Mouse (Mus musculus) heart, adult 2 months (tissue): ENCODE measurements around the gene 1700007K13Rik. TPM values are rescaled to one million over a fixed set of nuclear protein-coding genes. Genes with fewer than 3 reads are reported as not detected.

ENCODE experiments used
- DNase-seq, 2 experiments: peaks; one replicate each; pipeline ENCODE4 v3.0.0; 2021
- H3K27ac ChIP-seq: fragments of 200-600 bp; 2 replicates; pipeline ENCODE4 v1.8.1; 2022
- H3K27me3 ChIP-seq: fragments of 200-500 bp; 2 replicates; pipeline ENCODE4 v1.6.1; 2012; ENCODE audit warnings: mild to moderate bottlenecking, low read length, inconsistent platforms, mixed read lengths; ENCODE audit not compliant: control insufficient read depth, insufficient read depth
- H3K36me3 ChIP-seq: fragments of 200-500 bp; 2 replicates; pipeline ENCODE4 v1.6.1; 2012; ENCODE audit warnings: low read length, inconsistent platforms; ENCODE audit not compliant: control insufficient read depth, insufficient read depth
- H3K4me1 ChIP-seq: fragments of 200-500 bp; 2 replicates; pipeline ENCODE4 v1.6.1; 2011; ENCODE audit warnings: low read length; ENCODE audit not compliant: control insufficient read depth, insufficient read depth
- H3K4me3 ChIP-seq: fragments of 200-600 bp; 2 replicates; pipeline ENCODE4 v1.8.1; 2022
- H3K79me2 ChIP-seq: fragments of 200-500 bp; replicated peaks from 2 replicates; pipeline ENCODE4 v1.6.1; 2012; ENCODE audit warnings: mild to moderate bottlenecking, inconsistent platforms, low read length, moderate library complexity, mixed read lengths; ENCODE audit not compliant: control insufficient read depth, insufficient read depth
- H3K9ac ChIP-seq: fragments of 200-500 bp; 2 replicates; pipeline ENCODE4 v1.6.1; 2012; ENCODE audit warnings: low read depth, mild to moderate bottlenecking, control low read depth, inconsistent platforms, low read length, mixed read lengths
- CTCF ChIP-seq: fragments of 200-600 bp; IDR thresholded peaks from 2 replicates; pipeline ENCODE4 v1.8.1; 2022; ENCODE audit warnings: antibody characterized with exemption, mild to moderate bottlenecking, moderate library complexity
- EP300 ChIP-seq: fragments of 200-500 bp; IDR thresholded peaks from 2 replicates; pipeline ENCODE4 v1.6.1; 2011; ENCODE audit warnings: low read depth, low read length, control low read depth; ENCODE audit not compliant: insufficient read depth
- POLR2A ChIP-seq: fragments of 200-500 bp; IDR thresholded peaks from 2 replicates; pipeline ENCODE4 v1.6.1; 2011; ENCODE audit warnings: mild to moderate bottlenecking, low read depth, low read length, control low read depth; ENCODE audit not compliant: insufficient read depth
- WGBS: fragments of 180-500 bp; shearing (Covaris S2); methylation state at CpG from one replicate; pipeline ENCODE4 v1.1.7; 2018; 5-methylcytosine and 5-hydroxymethylcytosine counted together
- intact Hi-C: fragments of 180-260 bp; cut with DNase I; formaldehyde crosslinking; loops from one replicate; pipeline ENCODE4 v1.15.1; 2025
- polyA plus RNA-seq: library from polyadenylated mRNA; depleted of rRNA; stranded (reverse); fragments of >200 nt; gene quantifications from 2 replicates; pipeline ENCODE4 v1.2.3, GENCODE M21; 2012
- total RNA-seq, 2 experiments: library from RNA; stranded (reverse); gene quantifications; 2 replicates each; pipeline ENCODE4 v1.2.3; 2021

1700007K13Rik gene
- total and polyA plus RNA-seq, 3 experiments, result 0.94 TPM; not detected in 2

GRCm38 (mm10) chr2:28506291-28506690 is 40.2 kb upstream of the 1700007K13Rik start:
- H3K9ac ChIP-seq, result no peak overlapping the region
- intact Hi-C loops, result no loop called here
- H3K27ac ChIP-seq, result no peak overlapping the region
- H3K27me3 ChIP-seq, result no peaks in the 10 kb centered on the region; the same call in 1 of the 2 replicates
- DNase-seq, result no peak
- no peaks in the 10 kb centered on the region for H3K36me3 ChIP-seq
- no peaks in the 10 kb centered on the region for H3K4me1 ChIP-seq
- H3K4me3 ChIP-seq, result no peak overlapping the region
- no peaks in the 10 kb centered on the region for H3K79me2 ChIP-seq
- TF ChIP-seq POLR2A, result no peak
- TF ChIP-seq CTCF, result no peak
- no peak for TF ChIP-seq EP300
- 86% methylated on average over 6 of the region's 6 CpGs for WGBS

GRCm38 (mm10) chr2:28505795-28506194 is 39.7 kb upstream of the 1700007K13Rik start, which contains the start of gene Gm10134:
Gm10134 (plus strand) TSS chr2:28506095.
- Histone ChIP-seq H3K79me2 (no peaks in the 10 kb centered on the region), H3K27ac (no peak within 1 kb of the TSS), H3K36me3 (no peaks in the 10 kb centered on the region), H3K4me1 (no peaks in the 10 kb centered on the region), H3K4me3 (no peak within 1 kb of the TSS), H3K9ac (no peak within 1 kb of the TSS), H3K27me3 (no peaks in the 10 kb centered on the region; the same call in 1 of the 2 replicates)
- intact Hi-C loops, result no loop called here
- TF ChIP-seq POLR2A (no peak), CTCF (no peak), EP300 (no peak)
- DNase-seq, result no peak
- WGBS, result 60% methylated on average over 3 of the region's 3 CpGs

GRCm38 (mm10) chr2:28504676-28505075 is 38.5 kb upstream of the 1700007K13Rik start:
- no peak for TF ChIP-seq POLR2A
- TF ChIP-seq CTCF, result no peak
- no peak for TF ChIP-seq EP300
- WGBS, result 82% methylated on average over 13 of the region's 13 CpGs
- no peak overlapping the region for H3K9ac ChIP-seq
- intact Hi-C loops, result no loop called here
- no peaks in the 10 kb centered on the region for H3K36me3 ChIP-seq
- H3K27me3 ChIP-seq, result no peaks in the 10 kb centered on the region; the same call in 1 of the 2 replicates
- H3K4me1 ChIP-seq, result no peaks in the 10 kb centered on the region
- no peak overlapping the region for H3K27ac ChIP-seq
- no peaks in the 10 kb centered on the region for H3K79me2 ChIP-seq
- DNase-seq, result no peak
- no peak overlapping the region for H3K4me3 ChIP-seq

- Histone ChIP-seq H3K9ac (no peak overlapping the region), H3K36me3 (no peaks in the 10 kb centered on the region), H3K27me3 (no peaks in the 10 kb centered on the region; the same call in 1 of the 2 replicates), H3K4me3 (no peak overlapping the region), H3K27ac (no peak overlapping the region), H3K4me1 (no peaks in the 10 kb centered on the region), H3K79me2 (no peaks in the 10 kb centered on the region)
- no peak for DNase-seq
- intact Hi-C loops, result no loop called here
- no peak for TF ChIP-seq EP300
- TF ChIP-seq CTCF, result no peak
- no peak for TF ChIP-seq POLR2A
- 74% methylated on average over 10 of the region's 10 CpGs for WGBS
Measured at GRCm38 (mm10) chr2:28502987-28503386, 36.9 kb upstream of the 1700007K13Rik start.

GRCm38 (mm10) chr2:28498431-28498830 is 32.3 kb upstream of the 1700007K13Rik start:
- H3K79me2 ChIP-seq, result no peaks in the 10 kb centered on the region
- H3K4me3 ChIP-seq, result no peak overlapping the region
- H3K4me1 ChIP-seq, result no peaks in the 10 kb centered on the region
- 64% methylated on average over 4 of the region's 4 CpGs for WGBS
- no peak for TF ChIP-seq POLR2A
- TF ChIP-seq CTCF, result no peak
- TF ChIP-seq EP300, result no peak
- intact Hi-C loops, result no loop called here
- DNase-seq, result no peak
- no peaks in the 10 kb centered on the region; the same call in 1 of the 2 replicates for H3K27me3 ChIP-seq
- H3K36me3 ChIP-seq, result no peaks in the 10 kb centered on the region
- no peak overlapping the region for H3K9ac ChIP-seq
- H3K27ac ChIP-seq, result no peak overlapping the region

GRCm38 (mm10) chr2:28497561-28497960 is 31.4 kb upstream of the 1700007K13Rik start:
- intact Hi-C loops, result no loop called here
- TF ChIP-seq EP300, result no peak
- no peak for TF ChIP-seq CTCF
- TF ChIP-seq POLR2A, result no peak
- no peaks in the 10 kb centered on the region for H3K36me3 ChIP-seq
- WGBS, result 81% methylated on average over 5 of the region's 5 CpGs
- no peak overlapping the region for H3K27ac ChIP-seq
- no peak for DNase-seq
- no peaks in the 10 kb centered on the region for H3K4me1 ChIP-seq
- H3K27me3 ChIP-seq, result no peaks in the 10 kb centered on the region
- H3K4me3 ChIP-seq, result no peak overlapping the region
- H3K9ac ChIP-seq, result no peak overlapping the region
- no peaks in the 10 kb centered on the region for H3K79me2 ChIP-seq
